Mouse (Mus musculus) adrenal gland, postnatal 10 days (tissue): ENCODE results near the gene Drd3. TPM values are rescaled to one million over a fixed set of nuclear protein-coding genes. Genes with fewer than 3 reads are reported as not detected.

Source experiments
- DNase-seq: peaks from one replicate; pipeline ENCODE4 v3.0.0; 2021; ENCODE audit warnings: mixed read lengths
- long read RNA-seq, 2 experiments: library from polyadenylated mRNA; stranded (forward); transcript quantifications; one replicate each; pipeline ENCODE4 v2.0.0; 2021
- total RNA-seq, 2 experiments: library from RNA; stranded (reverse); gene quantifications; 2 replicates each; pipeline ENCODE4 v1.2.3; 2021

Gene Drd3
- not detected for total RNA-seq
- long read RNA-seq, experiment 1, result 0 reads
- long read RNA-seq, experiment 2, result 0 reads

- DNase-seq, result peak; percentile 33
These were observed at the start of gene Drd3 for GRCm38 (mm10) chr16:43753751-43754150. Drd3 (plus strand) TSS chr16:43754026.

GRCm38 (mm10) chr16:43708335-43709061, 45.3 kb upstream of the Drd3 start:
- no peak for DNase-seq

GRCm38 (mm10) chr16:43709062-43709413, 44.8 kb upstream of the Drd3 start:
- no peak for DNase-seq

GRCm38 (mm10) chr16:43709432-43710133, 44.2 kb upstream of the Drd3 start:
- no peak for DNase-seq

GRCm38 (mm10) chr16:43710134-43710475, 43.7 kb upstream of the Drd3 start:
- DNase-seq, result no peak

GRCm38 (mm10) chr16:43710651-43711050, 43.2 kb upstream of the Drd3 start:
- no peak for DNase-seq

GRCm38 (mm10) chr16:43711361-43711760, 42.5 kb upstream of the Drd3 start:
- no peak for DNase-seq

GRCm38 (mm10) chr16:43724444-43724843, 29.4 kb upstream of the Drd3 start:
- DNase-seq, result no peak

- no peak for DNase-seq
These were observed 24.2 kb upstream of the Drd3 start for GRCm38 (mm10) chr16:43729506-43730221.

- no peak for DNase-seq
These were observed 23.5 kb upstream of the Drd3 start for GRCm38 (mm10) chr16:43730281-43730680.

GRCm38 (mm10) chr16:43732496-43732895, 21.3 kb upstream of the Drd3 start:
- no peak for DNase-seq

- DNase-seq, result no peak
These were observed 20.9 kb upstream of the Drd3 start for GRCm38 (mm10) chr16:43732900-43733299.

GRCm38 (mm10) chr16:43737933-43738332, 15.9 kb upstream of the Drd3 start:
- no peak for DNase-seq

GRCm38 (mm10) chr16:43740936-43741335, 12.9 kb upstream of the Drd3 start:
- no peak for DNase-seq

GRCm38 (mm10) chr16:43748424-43748823, 5.4 kb upstream of the Drd3 start:
- no peak for DNase-seq

GRCm38 (mm10) chr16:43752900-43753299, 926 bp upstream of the Drd3 start:
- no peak for DNase-seq

GRCm38 (mm10) chr16:43772358-43772757, 18.5 kb downstream of the Drd3 start:
- DNase-seq, result no peak

GRCm38 (mm10) chr16:43772766-43773165, 18.9 kb downstream of the Drd3 start:
- DNase-seq, result no peak

- no peak for DNase-seq
These were observed 19.7 kb downstream of the Drd3 start for GRCm38 (mm10) chr16:43773506-43773905.

- no peak for DNase-seq
These were observed 23.1 kb downstream of the Drd3 start for GRCm38 (mm10) chr16:43776886-43777285.

- no peak for DNase-seq
These were observed 45.7 kb downstream of the Drd3 start for GRCm38 (mm10) chr16:43799541-43799940.

GRCm38 (mm10) chr16:43800119-43800721, 46.4 kb downstream of the Drd3 start:
- DNase-seq, result no peak

- DNase-seq, result no peak
These were observed 47.3 kb downstream of the Drd3 start for GRCm38 (mm10) chr16:43801137-43801536.
